Mouse (Mus musculus) ovary, adult 10 weeks (tissue): ENCODE measurements around the gene Zfp382. TPM values are rescaled to one million over a fixed set of nuclear protein-coding genes. Genes with fewer than 3 reads are reported as not detected.

ENCODE experiments used
- polyA plus RNA-seq: library from polyadenylated mRNA; stranded (reverse); fragments of 350-450 nt; fragmentation: Illumina TruSeq; extraction: RNeasy Lipid Tissue Mini Kit (QIAGEN cat#74804); gene quantifications from one replicate; pipeline ENCODE4 v1.2.3, GENCODE M21; 2014

Zfp382 gene
- polyA plus RNA-seq = 8.0 TPM

GRCm38 (mm10) chr7:30121308-30122187, at the start of gene Zfp382:
Gene Zfp382 (plus strand): TSS chr7:30121942.

GRCm38 (mm10) chr7:30072146-30073028, 49.4 kb upstream of the Zfp382 start, which contains the start of gene Zfp82:
Gene Zfp82 (minus strand): TSS chr7:30072900.

GRCm38 (mm10) chr7:30090092-30090969, 31.4 kb upstream of the Zfp382 start, which contains the start of the genes Gm26920 and Zfp566:
Gene Gm26920 (minus strand): TSS chr7:30090410.
Gene Zfp566 (minus strand): TSS chr7:30090527.

GRCm38 (mm10) chr7:30094646-30095429, 26.9 kb upstream of the Zfp382 start, which contains the start of gene Zfp260:
Gene Zfp260 (plus strand): TSS chr7:30094777.

GRCm38 (mm10) chr7:30169583-30170282, 48.0 kb downstream of the Zfp382 start, which contains the start of gene Zfp146:
Gene Zfp146 (minus strand): TSS chr7:30169750.

GRCm38 (mm10) chr7:30183879-30184289, 62.1 kb downstream of the Zfp382 start, which contains the start of gene Cox7a1:
Gene Cox7a1 (plus strand): TSS chr7:30184144.

Other genes with a start within 250 kb of the Zfp382 start
- 7.4 TPM for gene Zfp27, start 215.4 kb upstream of the Zfp382 start, polyA plus RNA-seq
- gene Zfp383, start 213.7 kb upstream of the Zfp382 start, polyA plus RNA-seq = 32.3 TPM
- gene Zfp74, start 167.9 kb upstream of the Zfp382 start, polyA plus RNA-seq = 25.3 TPM
- gene Zfp568, start 138.0 kb upstream of the Zfp382 start, polyA plus RNA-seq = 11.6 TPM
- 8.8 TPM for gene Zfp14, start 70.6 kb upstream of the Zfp382 start, polyA plus RNA-seq
- gene Zfp82, start 49.0 kb upstream of the Zfp382 start, polyA plus RNA-seq = 5.9 TPM
- not detected for gene Gm26920, start 31.5 kb upstream of the Zfp382 start, polyA plus RNA-seq
- 6.8 TPM for gene Zfp566, start 31.4 kb upstream of the Zfp382 start, polyA plus RNA-seq
- 289 TPM for gene Zfp260, start 27.2 kb upstream of the Zfp382 start, polyA plus RNA-seq
- gene Zfp146, start 47.8 kb downstream of the Zfp382 start, polyA plus RNA-seq = 76.2 TPM
- not detected for gene Cox7a1, start 62.2 kb downstream of the Zfp382 start, polyA plus RNA-seq
- gene Capns1, start 76.9 kb downstream of the Zfp382 start, polyA plus RNA-seq = 65.4 TPM
- 1.7 TPM for gene Polr2i, start 110.0 kb downstream of the Zfp382 start, polyA plus RNA-seq
- gene Tbcb, start 110.3 kb downstream of the Zfp382 start, polyA plus RNA-seq = 6.8 TPM
- gene Ovol3, start 113.8 kb downstream of the Zfp382 start, polyA plus RNA-seq = not detected
- not detected for gene Thap8, start 158.2 kb downstream of the Zfp382 start, polyA plus RNA-seq
- 0.20 TPM for gene Wdr62, start 158.5 kb downstream of the Zfp382 start, polyA plus RNA-seq
- gene Clip3, start 169.8 kb downstream of the Zfp382 start, polyA plus RNA-seq = 20.6 TPM
- 3.1 TPM for gene Alkbh6, start 186.8 kb downstream of the Zfp382 start, polyA plus RNA-seq
- 1.7 TPM for gene Syne4, start 192.9 kb downstream of the Zfp382 start, polyA plus RNA-seq
- gene E130208F15Rik, start 199.8 kb downstream of the Zfp382 start, polyA plus RNA-seq = 0.51 TPM
- 1.3 TPM for gene Sdhaf1, start 202.0 kb downstream of the Zfp382 start, polyA plus RNA-seq
- 0.40 TPM for gene Lrfn3, start 240.8 kb downstream of the Zfp382 start, polyA plus RNA-seq